8 mouse cellular contexts compared by ENCODE assay signal in the genomic region with DNA sequence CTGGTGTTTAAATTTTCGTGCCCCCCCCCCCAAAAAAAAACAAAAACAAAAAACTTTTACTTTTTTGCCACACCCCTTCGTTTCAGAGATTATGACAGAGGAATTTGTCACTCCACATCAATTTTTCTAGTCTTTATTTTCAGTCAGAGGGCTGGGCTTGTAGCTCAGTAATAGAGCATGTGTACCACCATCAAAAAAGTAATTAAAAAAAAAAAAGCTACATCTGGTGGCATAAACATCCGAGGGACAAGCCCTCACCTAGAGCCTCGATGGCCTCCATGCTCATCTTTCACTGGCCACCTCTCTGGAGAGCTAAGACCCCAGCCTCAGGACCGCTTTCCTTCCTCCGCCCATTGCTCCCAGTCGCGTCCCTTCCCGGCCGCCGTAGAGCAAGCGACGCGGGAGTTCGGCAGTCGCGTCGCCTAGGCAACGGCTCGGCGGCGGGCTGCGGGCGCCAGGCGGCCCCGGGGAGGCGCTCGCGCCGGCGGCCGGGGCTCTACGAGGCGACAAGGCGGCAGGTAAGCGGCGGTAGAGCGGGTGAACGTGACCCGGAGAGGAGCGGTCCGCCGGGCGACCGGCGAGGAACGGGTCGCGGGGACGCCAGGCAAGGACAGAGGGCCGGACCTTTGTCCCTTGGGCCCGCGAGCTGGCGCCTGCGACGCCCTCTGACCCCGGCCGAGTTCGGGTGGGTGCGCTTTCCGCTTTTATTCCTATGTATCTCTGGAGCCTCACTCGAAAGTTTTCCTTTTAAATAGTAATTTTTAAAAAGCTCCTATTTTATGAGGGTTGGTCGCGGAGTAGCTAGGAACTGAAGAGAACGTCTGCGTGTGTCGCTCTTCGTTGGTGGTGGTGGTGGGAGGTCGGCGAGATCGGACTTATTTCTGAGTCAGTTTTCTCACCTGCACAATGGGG. TPM values are rescaled to one million over a fixed set of nuclear protein-coding genes. Genes with fewer than 3 reads are reported as not detected.
DNase-seq lines count a peak whose midpoint lies in the region; ATAC-seq and TF ChIP-seq lines count a peak whose summit lies in the region.

TSS of gene Pkig (plus strand) at position 412 of the 912 bp plus-strand sequence.

- peak within 1 kb of the TSS; percentile 58 for H3K9ac ChIP-seq in hindbrain, postnatal 0 days (replicated peaks; ENCODE audit: low read length)

- H3K4me1 ChIP-seq in hindbrain, postnatal 0 days (ENCODE audit: insufficient read depth, low read length): peaks cover 8% of the 10 kb centered on the region; the same call in 1 of the 2 replicates
- peaks cover 55% of the 10 kb centered on the region for H3K4me1 ChIP-seq in megakaryocyte, embryonic 14.5 days

- H3K27ac ChIP-seq in hindbrain, postnatal 0 days: peak within 1 kb of the TSS; percentile 75

- no peaks in the 10 kb centered on the region for H3K9me3 ChIP-seq in hindbrain, postnatal 0 days (ENCODE audit: low read length)
- H3K9me3 ChIP-seq in megakaryocyte, embryonic 14.5 days: no peaks in the 10 kb centered on the region

- H3K27me3 ChIP-seq in hindbrain, postnatal 0 days (ENCODE audit: insufficient read depth, low read length): no peaks in the 10 kb centered on the region
- H3K27me3 ChIP-seq in megakaryocyte, embryonic 14.5 days (replicated peaks): no peaks in the 10 kb centered on the region

- under 1% methylated on average over 69 of the region's 71 CpGs for WGBS in hindbrain, postnatal 0 days

- DNase-seq in adipocyte (ENCODE audit: low spot score): peak; percentile 82
- peak; percentile 69 to 74 for DNase-seq in gastrocnemius, adult 8-10 months (ENCODE audit: low spot score in 2 of 2)
- DNase-seq in hindbrain, postnatal 0 days (ENCODE audit: low spot score): peak; percentile 95
- DNase-seq in left cerebral cortex, adult 8-10 months (ENCODE audit: low spot score in 2 of 2): peak; percentile 74 to 75
- DNase-seq in right cerebral cortex, adult 2 months (ENCODE audit: low spot score in 2 of 2): peak; percentile 84 to 86
- DNase-seq in urinary bladder, postnatal 10 days (ENCODE audit: low spot score): peak; percentile 50

- peak within 1 kb of the TSS; percentile 57 for H3K4me2 ChIP-seq in hindbrain, postnatal 0 days (ENCODE audit: low read depth, low read length)

- ATAC-seq in common myeloid progenitor, adult 5-6 weeks (replicated peaks; ENCODE audit: low read depth, poor library complexity, severe bottlenecking): peak; percentile 79
- peak; percentile 95 for ATAC-seq in hindbrain, postnatal 0 days

- no peak for TF ChIP-seq CTCF in hindbrain, postnatal 0 days (IDR thresholded peaks at IDR 0.05; ENCODE audit: low read depth)

- H3K4me3 ChIP-seq in hindbrain, postnatal 0 days (ENCODE audit: low read length): peak within 1 kb of the TSS; percentile 63
- peak within 1 kb of the TSS; percentile 95 for H3K4me3 ChIP-seq in megakaryocyte, embryonic 14.5 days (replicated peaks)

- no peaks in the 10 kb centered on the region for H3K36me3 ChIP-seq in hindbrain, postnatal 0 days (ENCODE audit: insufficient read depth, low read length)
- peaks cover 4% of the 10 kb centered on the region for H3K36me3 ChIP-seq in megakaryocyte, embryonic 14.5 days (replicated peaks; ENCODE audit: low read length)

RNA-seq across cellular contexts. Expression of gene Pkig, which starts in this region (rescaled TPM):
- total RNA-seq in common myeloid progenitor, adult 5-6 weeks (2017): 44.8 and 45.5 TPM in 2 replicates
- 100 to 1,000 TPM; 102 to 111 (median 107) TPM for total RNA-seq in gastrocnemius, adult 8-10 months (2022)
- total RNA-seq in hindbrain, postnatal 0 days (2014; rRNA removed): 70.8 and 95.2 TPM in 2 replicates
- 136 and 141 TPM in 2 replicates for polyA plus RNA-seq in hindbrain, postnatal 0 days (2015; fragmentation: Nextera tagmentation; extraction: Ambion mirVana)
- total RNA-seq in left cerebral cortex, adult 8-10 months (2022): 100 to 1,000 TPM; 112 to 128 (median 121) TPM
- polyA plus RNA-seq in megakaryocyte, embryonic 14.5 days (2012; ENCODE audit: insufficient read depth, low replicate concordance): 348 and 581 TPM in 2 replicates

Comparison
In these comparisons a context has a peak if more than half of its experiments do, and no peak if none do; other contexts are left out.
1. Peak in every context shown above with its lines: DNase-seq, ATAC-seq, H3K4me3 ChIP-seq and H3K27ac ChIP-seq.